Mouse (Mus musculus) pancreas, adult 10 weeks (tissue): ENCODE results near the gene Brms1l. TPM values are rescaled to one million over a fixed set of nuclear protein-coding genes. Genes with fewer than 3 reads are reported as not detected.

ENCODE experiments used
- polyA plus RNA-seq: library from polyadenylated mRNA; stranded (reverse); fragments of 350-450 nt; fragmentation: Illumina TruSeq; extraction: RNeasy Lipid Tissue Mini Kit (QIAGEN cat#74804); gene quantifications from one replicate; pipeline ENCODE4 v1.2.3, GENCODE M21; 2015; ENCODE audit warnings: low read depth, low replicate concordance; ENCODE audit not compliant: insufficient read depth

The Brms1l gene
- polyA plus RNA-seq: 3.4 TPM

GRCm38 (mm10) chr12:55836199-55836951 is at the start of gene Brms1l:
Gene Brms1l (plus strand): TSS chr12:55836324.

DNA sequence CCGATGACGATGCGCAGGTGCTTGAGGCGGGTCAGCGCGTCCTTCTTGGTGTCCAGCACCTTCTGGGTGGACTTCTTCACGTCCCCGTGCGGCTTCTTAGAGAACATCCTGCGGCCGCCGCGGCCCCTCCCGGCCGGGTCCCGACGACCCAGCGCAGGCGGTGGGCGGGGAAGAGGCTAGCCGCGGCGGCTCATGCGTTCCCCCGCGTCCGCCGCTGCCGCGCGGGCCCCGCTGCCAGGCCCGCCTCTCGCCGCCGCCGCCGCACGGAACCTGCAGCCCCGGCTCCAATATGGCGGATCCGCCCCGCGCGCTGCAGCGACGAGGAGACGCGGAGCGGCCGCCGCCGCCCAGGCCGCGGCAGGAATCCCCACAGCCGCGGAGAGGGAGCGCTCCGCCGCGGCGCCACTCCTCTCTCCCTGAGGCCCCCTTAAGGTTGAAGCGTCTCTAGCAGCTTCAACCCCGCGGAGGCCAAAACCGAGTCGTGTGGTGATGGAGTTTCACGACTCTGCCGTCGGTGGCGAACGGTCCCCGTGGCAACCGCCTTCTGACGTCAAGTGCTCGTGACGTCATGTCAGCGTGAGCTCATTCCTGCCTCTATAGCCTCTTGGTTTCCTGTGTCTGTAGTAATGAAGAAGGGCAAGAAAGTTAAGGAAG is 15.3 kb upstream of the Brms1l start, which contains the start of gene Ralgapa1:
Gene Ralgapa1 (minus strand): TSS at position 507 of the 654 bp plus-strand sequence.

Other genes with a start within 250 kb of the Brms1l start
- not detected for gene Insm2, start 236.9 kb upstream of the Brms1l start, polyA plus RNA-seq
- gene Ralgapa1, start 15.2 kb upstream of the Brms1l start, polyA plus RNA-seq: 12.0 TPM